8 mouse cellular contexts compared by ENCODE assay signal in genomic region chr19:5849843-5850527, GRCm38 (mm10). TPM values are rescaled to one million over a fixed set of nuclear protein-coding genes. Genes with fewer than 3 reads are reported as not detected.
DNase-seq lines count a peak whose midpoint lies in the region; ATAC-seq lines count a peak whose summit lies in the region.

No protein-coding gene starts in this region.

- H3K9ac ChIP-seq in intestine, embryonic 14.5 days (ENCODE audit: low read length): no peak overlapping the region

- peak overlapping the region; percentile 9; the same call in 1 of the 2 replicates for H3K27ac ChIP-seq in intestine, embryonic 14.5 days (ENCODE audit: low read depth)

- 26% methylated on average over 11 of the region's 11 CpGs for WGBS in intestine, embryonic 14.5 days

- DNase-seq in adrenal gland, adult (ENCODE audit: inconsistent age in 2 of 2, low spot score in 1 of 2): peak; percentile 96 to 98
- peak; percentile 93 for DNase-seq in embryo, embryonic 10.5 days (ENCODE audit: low spot score)
- peak; percentile 96 for DNase-seq in gastrocnemius, postnatal 14 days
- DNase-seq in intestine, embryonic 14.5 days (ENCODE audit: low spot score): peak; percentile 96
- peak; percentile 95 to 96 for DNase-seq in left cerebral cortex, postnatal 14 days (ENCODE audit: low spot score in 2 of 2)
- peak; percentile 96 for DNase-seq in right cerebral cortex, postnatal 14 days
- peak; percentile 92 to 96 for DNase-seq in urinary bladder, postnatal 36 days (ENCODE audit: low spot score in 2 of 2)

- intact Hi-C loops in gastrocnemius, postnatal 14 days (cut with DNase I; ENCODE audit: low total_unique reads): no loop called here
- intact Hi-C loops in left cerebral cortex, postnatal 14 days (cut with DNase I): loop anchor here (1.0 kb wide), 1 partner anchor 57 kb away; no protein-coding TSS in a partner anchor

- H3K36me3 ChIP-seq in intestine, embryonic 14.5 days (ENCODE audit: control insufficient read depth, insufficient read depth, low read length): peaks cover 15% of the 10 kb centered on the region

- H3K27me3 ChIP-seq in intestine, embryonic 14.5 days (replicated peaks; ENCODE audit: control insufficient read depth, insufficient read depth, low read length): no peaks in the 10 kb centered on the region

- ATAC-seq in intestine, embryonic 14.5 days (replicated peaks; ENCODE audit: low FRiP score, low TSS enrichment, low read depth): peak; percentile 15
- peak; percentile 41 for ATAC-seq in megakaryocyte-erythroid progenitor cell, adult 5-6 weeks (replicated peaks; ENCODE audit: low FRiP score, low TSS enrichment, poor library complexity, severe bottlenecking)

- H3K4me3 ChIP-seq in intestine, embryonic 14.5 days (ENCODE audit: low read depth, low read length): no peak overlapping the region

- H3K9me3 ChIP-seq in intestine, embryonic 14.5 days (ENCODE audit: control insufficient read depth, low read length): no peaks in the 10 kb centered on the region

- H3K4me2 ChIP-seq in intestine, embryonic 14.5 days (ENCODE audit: low read length): 0 out of 2 replicates have a peak overlapping the region, but pooled peaks have one; percentile 12

- peaks cover 41% of the 10 kb centered on the region for H3K4me1 ChIP-seq in intestine, embryonic 14.5 days (replicated peaks; ENCODE audit: control insufficient read depth, insufficient read depth, low read length)

RNA-seq across cellular contexts. Expression of gene Frmd8, which starts 25.1 kb away (rescaled TPM):
- total RNA-seq in gastrocnemius, postnatal 14 days (2021): 1 to 10 TPM; 7.1 to 7.7 TPM
- polyA plus RNA-seq in intestine, embryonic 14.5 days (2014; fragmentation: Nextera tagmentation; extraction: Ambion mirVana): 18.2 and 18.9 TPM in 2 replicates
- 10 to 100 TPM; 11.1 to 12.1 TPM for total RNA-seq in left cerebral cortex, postnatal 14 days (2021)
- 12.5 and 14.1 TPM in 2 replicates for total RNA-seq in megakaryocyte-erythroid progenitor cell, adult 5-6 weeks (2014; fragmentation: Nextera tagmentation)
- total RNA-seq in megakaryocyte-erythroid progenitor cell, adult 5-6 weeks (2017): 10.7 and 14.3 TPM in 2 replicates

RNA-seq across cellular contexts. Expression of gene Slc25a45, which starts 27.6 kb away (rescaled TPM):
- 1 to 10 TPM; 2.1 to 2.3 TPM for total RNA-seq in gastrocnemius, postnatal 14 days (2021)
- polyA plus RNA-seq in intestine, embryonic 14.5 days (2014; fragmentation: Nextera tagmentation; extraction: Ambion mirVana): 2.1 and 2.5 TPM in 2 replicates
- total RNA-seq in left cerebral cortex, postnatal 14 days (2021): 1 to 10 TPM; 2.8 to 3.0 TPM
- total RNA-seq in megakaryocyte-erythroid progenitor cell, adult 5-6 weeks (2014; fragmentation: Nextera tagmentation): 10.0 and 20.1 TPM in 2 replicates
- 11.7 and 11.9 TPM in 2 replicates for total RNA-seq in megakaryocyte-erythroid progenitor cell, adult 5-6 weeks (2017)

RNA-seq across cellular contexts. Expression of gene Tigd3, which starts 44.0 kb away (rescaled TPM):
- total RNA-seq in gastrocnemius, postnatal 14 days (2021): under 1 TPM; 0.42 to 0.66 TPM
- 2.0 and 2.1 TPM in 2 replicates for polyA plus RNA-seq in intestine, embryonic 14.5 days (2014; fragmentation: Nextera tagmentation; extraction: Ambion mirVana)
- 1 to 10 TPM; 5.6 to 5.9 TPM for total RNA-seq in left cerebral cortex, postnatal 14 days (2021)
- 5.3 and 5.9 TPM in 2 replicates for total RNA-seq in megakaryocyte-erythroid progenitor cell, adult 5-6 weeks (2014; fragmentation: Nextera tagmentation)
- total RNA-seq in megakaryocyte-erythroid progenitor cell, adult 5-6 weeks (2017): 2.2 and 3.1 TPM in 2 replicates
